Mouse (Mus musculus): ENCODE results near the gene 1700020L24Rik.

The 1700020L24Rik gene

DNA sequence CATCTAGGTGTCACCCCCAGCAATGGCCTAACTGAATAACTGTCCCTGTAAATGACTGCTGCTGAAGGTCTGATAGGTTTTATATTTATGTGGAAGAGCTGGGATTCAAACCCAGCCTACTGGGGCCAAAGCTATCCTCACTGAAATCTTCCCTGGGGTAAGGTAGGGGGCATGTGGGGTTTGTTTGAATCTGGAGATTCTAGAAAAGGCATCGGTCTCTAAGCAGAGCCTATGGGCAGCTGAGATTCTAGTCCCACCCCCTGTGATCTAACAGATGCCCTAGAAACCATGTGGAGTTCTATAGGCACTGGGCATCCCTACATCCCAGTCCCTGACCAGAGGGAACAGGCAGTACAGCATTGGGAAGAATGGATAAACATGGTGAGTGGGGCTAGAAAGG lies at the start of gene 1700020L24Rik:
Gene 1700020L24Rik (plus strand): TSS at position 301 of the 400 bp plus-strand sequence.
- no peak for DNase-seq (ENCODE audit: low spot score)

GRCm38 (mm10) chr11:83393062-83393461 lies 44.4 kb upstream of the 1700020L24Rik start:
- no peak for DNase-seq (ENCODE audit: low spot score)

- DNase-seq (ENCODE audit: low spot score): no peak
Measured at GRCm38 (mm10) chr11:83394802-83395439, 42.6 kb upstream of the 1700020L24Rik start.

DNA sequence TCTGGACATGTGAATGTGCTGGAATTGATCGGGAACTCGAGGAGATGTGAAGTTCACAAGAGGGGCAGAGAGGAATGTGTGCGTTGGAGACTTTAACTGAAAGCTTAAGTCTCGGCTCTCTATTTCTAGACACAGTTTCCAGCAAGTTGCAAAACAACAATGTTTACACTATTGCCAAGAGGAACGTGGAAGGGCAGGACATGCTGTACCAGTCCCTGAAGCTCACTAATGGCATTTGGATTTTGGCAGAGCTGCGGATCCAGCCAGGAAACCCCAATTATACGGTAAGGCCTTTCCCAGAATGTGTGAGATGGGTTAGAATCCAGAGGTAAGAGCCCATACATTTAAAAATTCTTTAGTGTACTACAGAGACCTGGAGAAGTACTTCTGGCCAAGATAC lies 39.9 kb upstream of the 1700020L24Rik start:
- DNase-seq (ENCODE audit: low spot score): no peak

DNA sequence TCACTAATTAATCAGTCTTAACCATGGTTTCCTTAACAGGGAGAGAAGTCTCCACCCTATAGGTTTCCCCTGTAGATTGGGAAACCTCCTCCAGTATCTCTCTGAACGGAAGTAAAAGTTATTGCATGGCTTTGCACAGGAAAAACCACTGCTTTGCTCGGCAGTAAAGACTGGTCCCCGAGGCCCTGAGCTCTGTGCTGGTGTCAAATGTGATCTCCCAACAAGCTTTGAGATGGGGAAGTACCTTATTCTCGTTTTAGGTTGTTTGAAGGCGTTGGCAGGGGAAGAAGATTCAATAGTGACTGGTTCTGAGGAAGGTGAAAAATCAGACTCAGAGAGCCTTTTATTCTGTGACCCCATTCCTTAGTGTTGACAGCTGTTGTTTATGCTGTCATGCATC lies 38.8 kb upstream of the 1700020L24Rik start:
- DNase-seq (ENCODE audit: low spot score): no peak

GRCm38 (mm10) chr11:83403787-83404186 lies 33.7 kb upstream of the 1700020L24Rik start:
- no peak for DNase-seq (ENCODE audit: low spot score)

DNA sequence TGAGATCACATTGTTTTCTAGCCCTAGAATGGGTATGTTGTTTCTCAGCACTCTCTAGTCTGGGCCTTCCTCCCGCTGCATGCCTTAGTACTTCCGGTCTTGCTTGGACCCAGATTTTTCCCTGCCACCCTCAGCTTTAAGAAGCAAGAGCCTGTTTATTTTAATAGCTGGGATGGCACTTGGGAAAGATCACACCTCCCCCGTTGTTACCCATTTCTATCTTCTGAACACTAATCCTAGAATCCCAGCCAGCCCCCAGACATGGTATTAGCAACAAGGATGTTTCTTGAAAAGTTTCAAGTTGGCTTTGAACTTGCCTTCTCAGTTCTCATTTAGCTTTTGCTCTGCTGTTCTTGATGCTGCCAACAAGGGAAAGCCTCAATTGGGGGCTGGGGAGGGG lies 31.1 kb upstream of the 1700020L24Rik start:
- DNase-seq (ENCODE audit: low spot score): no peak

DNA sequence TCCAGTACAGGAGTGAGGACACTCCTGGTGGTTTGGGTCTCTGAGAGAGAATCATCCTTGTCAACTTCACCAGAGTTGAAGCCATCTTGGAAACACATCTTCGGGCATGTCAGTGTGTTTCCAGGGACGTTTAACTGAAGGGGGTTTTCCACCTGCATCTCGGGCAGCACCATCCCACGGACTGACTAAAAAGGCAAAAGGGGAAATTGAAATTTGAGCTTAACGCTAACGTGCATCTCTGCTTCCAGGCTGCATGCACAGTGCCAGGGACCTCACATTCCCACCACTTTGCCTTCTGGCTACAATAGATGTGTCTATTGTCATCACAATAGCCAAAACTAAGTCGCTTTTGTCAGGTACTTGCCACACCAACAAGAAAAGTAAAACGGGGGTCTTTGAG lies 29.2 kb upstream of the 1700020L24Rik start:
- no peak for DNase-seq (ENCODE audit: low spot score)

- no peak for DNase-seq (ENCODE audit: low spot score)
Measured at GRCm38 (mm10) chr11:83409087-83409754, 28.3 kb upstream of the 1700020L24Rik start, which contains the start of gene Rasl10b. Gene Rasl10b (plus strand): TSS chr11:83409137.

GRCm38 (mm10) chr11:83409792-83410291 lies 27.6 kb upstream of the 1700020L24Rik start:
- DNase-seq (ENCODE audit: low spot score): no peak

DNA sequence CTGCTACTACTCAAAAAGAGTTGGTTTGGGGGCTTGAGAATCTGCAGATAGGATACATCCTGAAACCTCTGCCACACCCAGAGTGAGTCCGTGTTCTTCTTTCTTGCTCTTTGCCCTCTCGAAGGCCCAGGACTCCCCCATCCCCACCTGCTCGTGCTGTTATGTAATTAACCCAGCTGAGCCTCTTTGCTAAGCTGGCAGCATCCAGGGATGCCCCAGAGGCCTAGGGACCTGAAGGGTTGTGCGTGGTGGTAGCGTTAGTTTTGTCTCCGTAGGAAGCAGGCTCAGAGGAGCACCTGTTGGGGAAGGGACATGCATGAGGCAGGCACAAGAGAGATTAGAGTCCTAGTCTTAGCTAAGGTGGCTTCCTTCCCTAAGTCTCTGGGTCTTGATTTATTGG lies 27.0 kb upstream of the 1700020L24Rik start:
- no peak for DNase-seq (ENCODE audit: low spot score)

- no peak for DNase-seq (ENCODE audit: low spot score)
Measured at GRCm38 (mm10) chr11:83417080-83417479, 20.4 kb upstream of the 1700020L24Rik start.

DNA sequence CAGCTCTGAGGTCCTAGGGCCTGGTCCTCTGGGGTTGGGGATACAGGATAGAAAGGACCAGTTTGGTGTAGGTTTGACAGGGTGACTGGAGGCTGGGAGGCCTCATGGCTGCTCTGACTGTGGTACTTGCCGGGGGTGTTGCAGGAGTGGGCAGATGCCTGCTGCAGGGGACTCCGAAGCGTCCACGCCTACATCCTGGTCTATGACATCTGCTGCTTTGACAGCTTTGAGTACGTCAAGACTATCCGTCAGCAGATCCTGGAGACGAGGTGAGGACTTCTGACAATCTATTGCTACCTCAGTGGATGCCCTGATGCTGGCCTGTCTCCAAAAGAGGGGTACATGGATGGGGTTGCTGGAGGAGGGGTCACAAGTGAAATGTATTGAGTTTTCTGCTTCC lies 19.8 kb upstream of the 1700020L24Rik start:
- DNase-seq (ENCODE audit: low spot score): no peak

- no peak for DNase-seq (ENCODE audit: low spot score)
Measured at GRCm38 (mm10) chr11:83418566-83418965, 18.9 kb upstream of the 1700020L24Rik start.

DNA sequence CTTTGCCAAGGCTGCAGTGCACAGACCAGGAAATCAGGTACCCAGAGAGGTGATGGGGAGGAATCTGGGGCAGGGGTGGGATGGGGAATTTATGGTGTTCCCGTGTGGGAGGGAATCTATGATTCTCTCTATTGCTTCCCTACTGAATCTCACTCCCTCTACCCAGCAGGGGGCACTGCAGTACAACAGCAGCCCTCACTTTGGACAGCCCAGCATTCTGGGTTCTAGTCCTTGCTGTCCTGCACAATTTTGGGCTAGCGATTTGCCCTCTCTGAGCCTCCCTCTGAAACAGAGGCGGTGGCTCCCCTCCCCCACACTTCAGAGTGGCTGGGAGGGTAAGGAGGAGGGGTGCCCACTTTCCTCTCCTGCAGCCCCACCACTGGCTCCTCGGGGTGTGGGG lies 17.1 kb upstream of the 1700020L24Rik start:
- DNase-seq (ENCODE audit: low spot score): no peak

DNA sequence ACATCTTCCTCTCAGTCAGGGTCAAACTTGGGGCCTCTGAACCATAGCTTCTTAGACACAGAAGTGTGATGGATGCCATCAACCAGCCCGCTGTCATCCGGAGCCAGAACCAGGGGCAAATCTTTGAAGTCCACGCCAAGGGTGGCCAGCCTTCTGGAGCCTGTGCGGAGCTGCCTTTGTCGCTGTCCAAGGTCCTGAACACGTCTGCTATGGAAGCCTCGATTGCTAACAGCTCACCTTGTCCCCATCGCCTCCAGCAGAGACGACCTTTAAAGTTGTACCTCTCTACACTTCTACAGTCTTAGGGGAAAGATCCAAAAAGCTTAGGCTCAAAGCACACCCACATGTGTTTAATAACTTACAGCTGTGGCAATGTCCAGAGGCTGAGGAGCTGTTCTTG lies 16.2 kb upstream of the 1700020L24Rik start:
- peak; percentile 23 for DNase-seq (ENCODE audit: low spot score)

GRCm38 (mm10) chr11:83424681-83425080 lies 12.8 kb upstream of the 1700020L24Rik start:
- DNase-seq (ENCODE audit: low spot score): peak; percentile 64

- no peak for DNase-seq (ENCODE audit: low spot score)
Measured at GRCm38 (mm10) chr11:83426964-83427363, 10.5 kb upstream of the 1700020L24Rik start.

- no peak for DNase-seq (ENCODE audit: low spot score)
Measured at GRCm38 (mm10) chr11:83429355-83429754, 8.1 kb upstream of the 1700020L24Rik start, which contains the start of gene Gas2l2. Gene Gas2l2 (minus strand): TSS chr11:83429455.

GRCm38 (mm10) chr11:83432533-83432932 lies 4.9 kb upstream of the 1700020L24Rik start:
- no peak for DNase-seq (ENCODE audit: low spot score)

DNA sequence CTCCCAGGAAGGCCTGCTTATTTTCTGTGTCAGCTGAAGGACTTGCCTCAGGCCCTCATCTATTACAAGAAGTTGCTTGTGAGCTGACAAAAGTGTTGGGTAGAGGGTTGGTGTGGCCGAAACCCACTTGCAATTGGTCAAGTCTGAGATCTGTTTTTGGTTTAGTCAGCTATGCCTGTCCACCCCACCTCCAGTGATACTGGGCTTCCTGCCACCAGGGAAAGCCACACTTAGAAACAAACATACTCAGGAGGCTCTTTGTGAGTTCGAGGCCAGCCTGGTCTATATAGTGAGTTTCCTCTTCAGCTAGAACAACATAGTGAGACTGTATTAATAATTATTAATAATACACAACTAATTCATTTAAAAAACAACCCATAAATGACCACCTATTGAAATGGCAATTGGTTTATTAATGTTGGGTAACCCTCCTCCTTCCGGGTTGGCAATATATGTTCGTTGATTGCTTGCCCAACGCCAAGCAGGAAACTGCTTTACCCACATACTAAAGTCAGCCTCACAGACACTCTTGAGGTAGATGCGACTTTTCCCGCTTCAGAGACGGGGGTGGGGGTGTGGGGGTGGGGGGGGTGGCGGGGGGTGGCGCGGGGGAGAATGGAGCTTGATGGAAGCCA lies 2.1 kb downstream of the 1700020L24Rik start:
- DNase-seq (ENCODE audit: low spot score): no peak

DNA sequence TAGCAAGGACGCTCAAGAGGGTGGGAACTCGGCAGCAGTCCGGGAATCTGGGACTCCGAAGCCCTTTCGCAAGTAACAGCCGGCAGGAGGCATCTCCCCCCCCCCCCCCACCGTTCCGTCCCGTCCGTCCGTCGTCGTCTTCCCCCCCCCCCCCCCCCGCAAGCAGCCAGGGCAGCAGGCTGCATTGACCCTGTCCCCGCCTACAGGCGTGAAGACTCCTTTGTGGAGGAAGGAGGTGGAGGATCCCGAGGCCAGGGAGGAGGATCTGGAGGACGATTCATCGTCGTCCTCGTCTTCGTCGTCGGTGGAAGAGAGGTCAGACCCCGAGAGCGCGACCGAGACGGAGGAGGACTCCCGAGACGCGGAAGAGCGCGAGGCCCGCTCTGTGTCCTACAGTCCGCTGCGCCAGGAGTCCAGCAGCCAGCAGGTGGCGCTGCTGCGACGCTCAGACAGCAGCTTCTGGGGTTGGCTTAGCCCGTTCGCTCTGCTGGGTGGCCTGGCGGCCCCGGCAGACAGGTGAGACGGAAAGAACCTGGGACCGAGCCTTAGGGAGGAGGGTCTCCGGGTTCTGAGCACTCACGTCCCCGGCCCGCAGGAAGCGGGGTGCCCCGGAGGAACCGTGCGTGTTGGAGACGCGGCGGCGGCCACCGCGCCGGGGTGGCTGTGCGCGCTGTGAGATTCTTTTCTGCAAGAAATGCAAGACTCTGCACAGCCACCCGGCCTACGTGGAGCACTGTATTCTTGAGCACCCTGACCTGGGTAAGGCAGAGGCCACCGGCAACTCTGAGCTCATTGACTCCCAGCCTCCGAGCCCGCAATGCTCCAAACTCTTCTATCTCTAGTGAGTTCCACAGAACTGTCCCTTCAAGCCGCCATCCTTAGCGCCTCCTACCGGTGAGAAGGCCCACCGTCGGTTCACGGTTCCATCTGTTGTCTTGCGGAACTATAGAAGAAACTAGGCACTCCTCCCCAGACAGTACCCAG lies 2.9 kb downstream of the 1700020L24Rik start:
- peak; percentile 81 for DNase-seq (ENCODE audit: low spot score)
